Mouse (Mus musculus) kidney, embryonic 14.5 days (tissue): ENCODE results near the gene Abcb6. TPM values are rescaled to one million over a fixed set of nuclear protein-coding genes. Genes with fewer than 3 reads are reported as not detected.

ENCODE experiments used
- ATAC-seq: fragments of 200-750 bp; cut with Nextera tagmentation; 2 replicates; pipeline ENCODE4 v1.8.0; 2017; ENCODE audit warnings: moderate number of reproducible peaks, mild to moderate bottlenecking, moderate TSS enrichment, moderate library complexity; ENCODE audit not compliant: low FRiP score, low TSS enrichment
- H3K27ac ChIP-seq: fragments of 300-500 bp; sonication (generic); 2 replicates; pipeline ENCODE4 v1.5.1; 2014; ENCODE audit warnings: low read depth, mild to moderate bottlenecking, low read length, moderate library complexity, mixed read lengths
- H3K27me3 ChIP-seq: fragments of 300-500 bp; sonication (generic); 2 replicates; pipeline ENCODE4 v1.6.1; 2014; ENCODE audit warnings: mild to moderate bottlenecking, low read length; ENCODE audit not compliant: control insufficient read depth, insufficient read depth
- H3K36me3 ChIP-seq: fragments of 300-500 bp; sonication (generic); 2 replicates; pipeline ENCODE4 v1.6.1; 2014; ENCODE audit warnings: low read length, mixed read lengths; ENCODE audit not compliant: control insufficient read depth, insufficient read depth
- H3K4me1 ChIP-seq: fragments of 300-500 bp; sonication (generic); 2 replicates; pipeline ENCODE4 v1.6.1; 2014; ENCODE audit warnings: low read length, mixed read lengths; ENCODE audit not compliant: control insufficient read depth, insufficient read depth
- H3K4me2 ChIP-seq: fragments of 300-500 bp; sonication (generic); replicated peaks from 2 replicates; pipeline ENCODE4 v1.6.1; 2014; ENCODE audit warnings: low read depth, mild to moderate bottlenecking, low read length
- H3K4me3 ChIP-seq: fragments of 300-500 bp; sonication (generic); 2 replicates; pipeline ENCODE4 v1.5.1; 2014; ENCODE audit warnings: mild to moderate bottlenecking, low read length
- H3K9ac ChIP-seq: fragments of 300-500 bp; sonication (generic); 2 replicates; pipeline ENCODE4 v1.6.1; 2014; ENCODE audit warnings: low read depth, mild to moderate bottlenecking, low read length, moderate library complexity
- H3K9me3 ChIP-seq: fragments of 300-500 bp; sonication (generic); 2 replicates; pipeline ENCODE4 v1.6.1; 2016; ENCODE audit warnings: low read length; ENCODE audit not compliant: control insufficient read depth
- WGBS: fragments of 180-500 bp; shearing (Covaris S2); extraction: QIAGEN DNeasy Blood & Tissue Kit; methylation state at CpG from one replicate; pipeline ENCODE4 v1.1.7; 2014; 5-methylcytosine and 5-hydroxymethylcytosine counted together
- polyA plus RNA-seq: library from polyadenylated mRNA; unstranded; fragments of >200 nt; fragmentation: Nextera tagmentation; extraction: Ambion mirVana; gene quantifications from 2 replicates; pipeline ENCODE4 v1.2.1, GENCODE M21; 2014

Abcb6 gene
- polyA plus RNA-seq, 1 experiment from 2014 or later: 23.8 TPM

GRCm38 (mm10) chr1:75142301-75143261 is 37.6 kb downstream of the Abcb6 start, which contains the start of the genes Cnppd1 and Retreg2:
Gene Cnppd1, minus strand, starts transcription at chr1:75142711.
Gene Retreg2, plus strand, starts transcription at chr1:75142778.
- H3K9me3 ChIP-seq: no peaks in the 10 kb centered on the region
- under 1% methylated on average over 90 of the region's 91 CpGs for WGBS
- peaks cover 52% of the 10 kb centered on the region for H3K36me3 ChIP-seq
- peak within 1 kb of the TSS; percentile 95 for H3K27ac ChIP-seq
- no peaks in the 10 kb centered on the region for H3K27me3 ChIP-seq
- peak within 1 kb of the TSS; percentile 93 for H3K4me2 ChIP-seq
- peak within 1 kb of the TSS; percentile 92 for H3K9ac ChIP-seq
- H3K4me1 ChIP-seq: peaks cover 15% of the 10 kb centered on the region
- peak within 1 kb of the TSS; percentile 84 for H3K4me3 ChIP-seq
- peak; percentile 87 for ATAC-seq

GRCm38 (mm10) chr1:75141486-75142190 is 38.6 kb downstream of the Abcb6 start:
- Histone ChIP-seq H3K9me3 (no peaks in the 10 kb centered on the region), H3K4me3 (peak overlapping the region; percentile 84), H3K36me3 (peaks cover 52% of the 10 kb centered on the region), H3K4me2 (peak overlapping the region; percentile 93), H3K27ac (peak overlapping the region; percentile 95; the same call in 1 of the 2 replicates), H3K27me3 (no peaks in the 10 kb centered on the region), H3K9ac (peak overlapping the region; percentile 92), H3K4me1 (peaks cover 15% of the 10 kb centered on the region)
- peak; percentile 13 for ATAC-seq
- under 1% methylated on average over 53 of the region's 53 CpGs for WGBS

- 55% methylated on average over 4 of the region's 4 CpGs for WGBS
Observed at GRCm38 (mm10) chr1:75140601-75141190, 39.5 kb downstream of the Abcb6 start.

GRCm38 (mm10) chr1:75138448-75138847 is 41.7 kb downstream of the Abcb6 start:
- Histone ChIP-seq H3K9ac (no peak overlapping the region), H3K36me3 (peaks cover 37% of the 10 kb centered on the region), H3K9me3 (no peaks in the 10 kb centered on the region), H3K4me1 (peaks cover 8% of the 10 kb centered on the region; the same call in 1 of the 2 replicates), H3K4me2 (no peak overlapping the region), H3K27ac (no peak overlapping the region), H3K4me3 (no peak overlapping the region), H3K27me3 (no peaks in the 10 kb centered on the region)
- 91% methylated on average over 2 of the region's 2 CpGs for whole genome bisulfite sequencing
- no peak for ATAC-seq

More at GRCm38 (mm10) chr1:75140601-75141190, 39.5 kb downstream of the Abcb6 start:
- peaks cover 15% of the 10 kb centered on the region for H3K4me1 ChIP-seq
- no peak for ATAC-seq
- peak overlapping the region; percentile 84 for H3K4me3 ChIP-seq
- peak overlapping the region; percentile 92 for H3K9ac ChIP-seq
- peaks cover 51% of the 10 kb centered on the region for H3K36me3 ChIP-seq
- peak overlapping the region; percentile 93 for H3K4me2 ChIP-seq
- no peaks in the 10 kb centered on the region for H3K9me3 ChIP-seq
- H3K27me3 ChIP-seq: no peaks in the 10 kb centered on the region
- peak overlapping the region; percentile 95; the same call in 1 of the 2 replicates for H3K27ac ChIP-seq

- Histone ChIP-seq H3K27ac (no peak overlapping the region), H3K27me3 (no peaks in the 10 kb centered on the region), H3K36me3 (peaks cover 37% of the 10 kb centered on the region), H3K4me2 (no peak overlapping the region), H3K9ac (no peak overlapping the region), H3K4me3 (no peak overlapping the region), H3K4me1 (peaks cover 5% of the 10 kb centered on the region; the same call in 1 of the 2 replicates), H3K9me3 (no peaks in the 10 kb centered on the region)
- ATAC-seq: no peak
- WGBS: 61% methylated on average over 3 of the region's 3 CpGs
Observed at GRCm38 (mm10) chr1:75136730-75137129, 43.5 kb downstream of the Abcb6 start.

- H3K36me3 ChIP-seq: peaks cover 37% of the 10 kb centered on the region
- no peak overlapping the region for H3K9ac ChIP-seq
- ATAC-seq: no peak
- peaks cover 5% of the 10 kb centered on the region; the same call in 1 of the 2 replicates for H3K4me1 ChIP-seq
- no peaks in the 10 kb centered on the region for H3K9me3 ChIP-seq
- H3K27me3 ChIP-seq: no peaks in the 10 kb centered on the region
- no peak overlapping the region for H3K4me3 ChIP-seq
- H3K27ac ChIP-seq: no peak overlapping the region
- no peak overlapping the region for H3K4me2 ChIP-seq
- 79% methylated on average over 6 of the region's 6 CpGs for WGBS
Observed at GRCm38 (mm10) chr1:75136293-75136692, 43.9 kb downstream of the Abcb6 start.

- Histone ChIP-seq H3K4me2 (no peak within 1 kb of the TSS), H3K4me1 (no peaks in the 10 kb centered on the region), H3K36me3 (peaks cover 26% of the 10 kb centered on the region), H3K27ac (no peak within 1 kb of the TSS), H3K4me3 (no peak within 1 kb of the TSS), H3K27me3 (no peaks in the 10 kb centered on the region), H3K9ac (no peak within 1 kb of the TSS), H3K9me3 (no peaks in the 10 kb centered on the region)
- peak; percentile 21; the same call in 1 of the 2 replicates for ATAC-seq
- WGBS: 59% methylated on average over 12 of the region's 12 CpGs
Observed at GRCm38 (mm10) chr1:75133421-75134207, 46.6 kb downstream of the Abcb6 start, which contains the start of gene Slc23a3. Gene Slc23a3, minus strand, starts transcription at chr1:75133890.

GRCm38 (mm10) chr1:75128641-75129040 is 51.6 kb downstream of the Abcb6 start:
- no peak overlapping the region for H3K9ac ChIP-seq
- H3K27ac ChIP-seq: no peak overlapping the region
- H3K4me3 ChIP-seq: no peak overlapping the region
- ATAC-seq: no peak
- no peak overlapping the region for H3K4me2 ChIP-seq
- no peaks in the 10 kb centered on the region for H3K36me3 ChIP-seq
- no peaks in the 10 kb centered on the region for H3K4me1 ChIP-seq
- H3K27me3 ChIP-seq: no peaks in the 10 kb centered on the region
- no peaks in the 10 kb centered on the region for H3K9me3 ChIP-seq
- WGBS: 76% methylated on average over 3 of the region's 3 CpGs
